Mouse (Mus musculus): ENCODE data around the gene Camta2. TPM values are rescaled to one million over a fixed set of nuclear protein-coding genes. Genes with fewer than 3 reads are reported as not detected.

The Camta2 gene
- polyA plus RNA-seq, 1 experiment: 35.7 TPM

DNA sequence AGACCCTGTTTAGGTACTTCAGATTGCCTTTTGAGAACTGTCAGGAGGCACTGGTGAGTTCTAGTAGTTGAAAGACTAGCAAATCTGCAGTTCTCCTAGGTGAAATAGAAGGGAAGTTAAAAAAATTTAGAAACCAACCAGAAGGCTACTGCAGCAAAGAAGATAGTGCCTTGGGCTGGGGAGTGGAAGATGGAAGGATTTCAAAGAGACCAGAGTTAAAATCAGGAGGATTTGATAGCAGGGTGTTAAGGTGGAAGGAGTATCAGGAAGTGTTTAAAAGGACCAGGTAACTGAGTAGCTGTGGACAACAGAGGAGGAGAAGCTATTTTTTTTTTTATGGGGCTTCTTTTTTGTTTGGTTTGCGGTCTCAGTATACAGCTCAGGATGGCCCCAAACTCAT is 50.1 kb downstream of the Camta2 start:
- TF ChIP-seq CTCF (IDR thresholded peaks at IDR 0.05; ENCODE audit: insufficient read depth, low read length): no peak
- TF ChIP-seq POLR2A (IDR thresholded peaks at IDR 0.05; ENCODE audit: borderline replicate concordance, extremely low read depth, low read depth, low read length): no peak
- WGBS: 95% methylated on average over 1 of the region's 1 CpGs
- DNase-seq: no peak
- Histone ChIP-seq H3K4me1 (ENCODE audit: control insufficient read depth, insufficient read depth, low read length) (no peaks in the 10 kb centered on the region), H3K4me3 (replicated peaks; ENCODE audit: extremely low read depth, low read depth, low read length) (no peak overlapping the region)

DNA sequence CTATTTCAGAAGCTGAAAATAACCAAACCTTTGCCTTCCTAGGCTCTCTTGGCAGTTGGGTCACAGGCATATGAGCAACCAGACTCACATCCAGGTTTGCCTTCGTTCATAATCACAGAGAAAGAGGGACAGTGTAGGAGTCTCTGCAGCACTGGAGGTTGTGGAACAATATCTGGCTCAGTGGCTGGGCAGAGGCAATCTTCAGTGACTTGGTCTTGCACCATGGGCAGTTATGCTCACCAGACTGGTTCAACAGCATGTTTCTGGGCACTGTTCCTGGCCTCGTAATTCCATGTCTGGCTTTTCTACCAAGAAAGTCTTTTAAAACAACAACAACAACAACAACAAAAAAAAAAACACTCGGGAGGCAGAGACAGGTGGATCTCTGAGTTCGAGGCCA is 52.3 kb downstream of the Camta2 start:
- no peaks in the 10 kb centered on the region for H3K4me1 ChIP-seq (ENCODE audit: control insufficient read depth, insufficient read depth, low read length)
- 81% methylated on average over 4 of the region's 4 CpGs for WGBS
- TF ChIP-seq CTCF (IDR thresholded peaks at IDR 0.05; ENCODE audit: insufficient read depth, low read length): no peak
- no peak for TF ChIP-seq POLR2A (IDR thresholded peaks at IDR 0.05; ENCODE audit: borderline replicate concordance, extremely low read depth, low read depth, low read length)
- H3K4me3 ChIP-seq (replicated peaks; ENCODE audit: extremely low read depth, low read depth, low read length): no peak overlapping the region
- DNase-seq: no peak

DNA sequence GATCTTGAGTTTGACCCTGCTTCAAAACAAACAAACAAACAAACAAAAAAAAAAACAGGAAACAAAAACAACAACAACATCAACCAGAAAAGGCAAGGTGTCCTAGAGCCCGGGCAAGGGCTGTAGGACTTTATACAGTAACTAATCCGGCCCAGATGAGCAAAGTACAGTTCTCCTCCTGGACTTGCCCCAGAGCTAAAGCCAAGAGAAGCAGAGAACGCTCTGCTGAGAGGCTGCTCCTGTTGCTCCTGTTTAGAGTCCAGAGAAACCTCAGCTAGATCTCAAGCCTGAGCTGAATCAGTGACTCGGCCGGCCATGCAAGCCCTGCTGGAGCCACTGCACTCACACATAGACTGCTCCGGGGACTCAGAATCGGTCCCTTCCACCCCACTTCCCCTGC is 57.8 kb downstream of the Camta2 start:
- no peak for TF ChIP-seq POLR2A (IDR thresholded peaks at IDR 0.05; ENCODE audit: borderline replicate concordance, extremely low read depth, low read depth, low read length)
- TF ChIP-seq CTCF (IDR thresholded peaks at IDR 0.05; ENCODE audit: insufficient read depth, low read length): no peak
- DNase-seq: no peak
- H3K4me1 ChIP-seq (ENCODE audit: control insufficient read depth, insufficient read depth, low read length): no peaks in the 10 kb centered on the region
- 73% methylated on average over 7 of the region's 7 CpGs for WGBS
- no peak overlapping the region for H3K4me3 ChIP-seq (replicated peaks; ENCODE audit: extremely low read depth, low read depth, low read length)

DNA sequence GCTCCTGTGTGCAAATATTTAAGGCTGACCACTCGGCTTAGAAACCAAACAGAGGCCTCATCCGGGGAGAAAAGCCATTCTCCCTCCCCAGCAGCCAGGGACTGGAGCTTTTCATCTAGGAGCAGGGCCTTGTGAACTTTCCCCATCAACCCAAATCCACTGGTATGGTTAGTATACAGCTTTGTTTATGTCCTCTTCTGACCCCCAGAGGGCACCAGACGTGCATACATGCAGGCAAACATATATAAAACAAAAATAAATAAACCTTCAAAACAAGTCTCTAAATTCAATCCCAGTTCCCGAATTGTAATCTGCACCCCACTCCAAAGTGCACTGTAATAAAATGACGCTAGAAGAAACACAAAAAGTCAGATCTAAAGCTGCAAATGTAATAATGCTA is 58.3 kb downstream of the Camta2 start:
- 0 out of 2 replicates have a peak, but pooled peaks have one; percentile 1 for TF ChIP-seq CTCF (IDR thresholded peaks at IDR 0.05; ENCODE audit: insufficient read depth, low read length)
- TF ChIP-seq POLR2A (IDR thresholded peaks at IDR 0.05; ENCODE audit: borderline replicate concordance, extremely low read depth, low read depth, low read length): no peak
- WGBS: 47% methylated on average over 5 of the region's 5 CpGs
- no peaks in the 10 kb centered on the region for H3K4me1 ChIP-seq (ENCODE audit: control insufficient read depth, insufficient read depth, low read length)
- H3K4me3 ChIP-seq (replicated peaks; ENCODE audit: extremely low read depth, low read depth, low read length): no peak overlapping the region
- no peak for DNase-seq

DNA sequence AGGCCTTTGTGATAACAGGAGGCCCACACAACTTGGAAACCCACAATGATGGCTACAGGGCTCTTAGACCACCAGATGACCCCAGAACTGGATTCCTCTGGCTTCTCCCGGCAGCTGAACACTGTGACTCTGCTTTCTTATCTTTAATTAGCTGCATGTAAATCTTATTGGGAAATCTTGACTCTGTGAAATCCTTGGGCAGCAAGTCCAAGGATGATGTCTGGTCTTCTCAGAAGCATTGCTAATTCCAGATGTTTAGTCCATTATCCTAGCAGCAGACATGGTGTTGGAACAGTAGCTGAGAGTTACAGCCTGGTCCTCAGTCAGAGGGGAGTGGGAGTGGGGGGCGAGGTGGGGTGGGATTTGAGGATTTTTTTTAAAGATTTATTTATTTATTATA is 59.5 kb downstream of the Camta2 start:
- Histone ChIP-seq H3K4me1 (ENCODE audit: control insufficient read depth, insufficient read depth, low read length) (no peaks in the 10 kb centered on the region), H3K4me3 (replicated peaks; ENCODE audit: extremely low read depth, low read depth, low read length) (no peak overlapping the region)
- DNase-seq: no peak
- WGBS: 49% methylated on average over 2 of the region's 2 CpGs
- TF ChIP-seq CTCF (IDR thresholded peaks at IDR 0.05; ENCODE audit: insufficient read depth, low read length): no peak

DNA sequence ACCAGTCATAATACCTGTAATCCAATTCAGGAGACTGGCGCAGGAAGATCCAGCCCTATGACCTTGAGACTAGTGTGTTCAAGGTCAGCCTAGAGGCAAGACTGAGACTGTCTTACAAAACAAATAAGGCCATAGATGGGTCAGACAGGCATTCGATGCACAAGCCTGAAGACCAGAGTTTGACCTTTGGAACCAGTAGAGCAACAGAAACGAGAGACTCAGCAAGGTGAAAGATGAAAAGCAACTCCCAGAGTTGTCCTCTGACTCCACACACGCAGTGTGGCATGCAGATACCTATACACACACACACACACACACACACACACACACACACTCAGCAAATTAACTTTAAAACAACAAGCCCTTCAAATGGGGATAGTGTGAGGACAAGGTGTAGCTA is 61.0 kb downstream of the Camta2 start:
- no peak for DNase-seq
- WGBS: 64% methylated on average over 4 of the region's 4 CpGs
- no peaks in the 10 kb centered on the region for H3K4me1 ChIP-seq (ENCODE audit: control insufficient read depth, insufficient read depth, low read length)
- no peak overlapping the region for H3K4me3 ChIP-seq (replicated peaks; ENCODE audit: extremely low read depth, low read depth, low read length)
- no peak for TF ChIP-seq CTCF (IDR thresholded peaks at IDR 0.05; ENCODE audit: insufficient read depth, low read length)

DNA sequence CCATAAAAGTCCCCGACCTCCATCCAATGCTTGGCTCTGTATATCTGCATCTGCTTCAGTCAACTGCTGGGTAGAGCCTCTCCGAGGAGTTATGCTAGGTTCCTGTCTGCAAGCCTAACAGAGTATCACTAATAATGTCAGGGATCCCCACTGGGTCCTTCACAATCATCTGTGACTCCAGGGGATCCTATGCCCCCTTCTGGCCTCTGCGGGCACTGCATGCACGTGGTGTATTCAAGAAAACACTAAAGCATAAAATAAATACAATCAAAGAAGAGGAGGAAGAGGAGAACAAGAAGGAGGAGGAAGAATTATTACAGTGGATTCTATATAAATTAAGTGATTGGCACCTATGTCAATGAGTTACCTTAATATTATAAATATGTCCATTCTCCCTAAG is 62.4 kb downstream of the Camta2 start:
- WGBS: 35% methylated on average over 4 of the region's 4 CpGs
- H3K4me3 ChIP-seq (replicated peaks; ENCODE audit: extremely low read depth, low read depth, low read length): no peak overlapping the region
- no peak for TF ChIP-seq POLR2A (IDR thresholded peaks at IDR 0.05; ENCODE audit: borderline replicate concordance, extremely low read depth, low read depth, low read length)
- TF ChIP-seq CTCF (IDR thresholded peaks at IDR 0.05; ENCODE audit: insufficient read depth, low read length): peak; percentile 72
- DNase-seq: no peak
- H3K4me1 ChIP-seq (ENCODE audit: control insufficient read depth, insufficient read depth, low read length): no peaks in the 10 kb centered on the region

DNA sequence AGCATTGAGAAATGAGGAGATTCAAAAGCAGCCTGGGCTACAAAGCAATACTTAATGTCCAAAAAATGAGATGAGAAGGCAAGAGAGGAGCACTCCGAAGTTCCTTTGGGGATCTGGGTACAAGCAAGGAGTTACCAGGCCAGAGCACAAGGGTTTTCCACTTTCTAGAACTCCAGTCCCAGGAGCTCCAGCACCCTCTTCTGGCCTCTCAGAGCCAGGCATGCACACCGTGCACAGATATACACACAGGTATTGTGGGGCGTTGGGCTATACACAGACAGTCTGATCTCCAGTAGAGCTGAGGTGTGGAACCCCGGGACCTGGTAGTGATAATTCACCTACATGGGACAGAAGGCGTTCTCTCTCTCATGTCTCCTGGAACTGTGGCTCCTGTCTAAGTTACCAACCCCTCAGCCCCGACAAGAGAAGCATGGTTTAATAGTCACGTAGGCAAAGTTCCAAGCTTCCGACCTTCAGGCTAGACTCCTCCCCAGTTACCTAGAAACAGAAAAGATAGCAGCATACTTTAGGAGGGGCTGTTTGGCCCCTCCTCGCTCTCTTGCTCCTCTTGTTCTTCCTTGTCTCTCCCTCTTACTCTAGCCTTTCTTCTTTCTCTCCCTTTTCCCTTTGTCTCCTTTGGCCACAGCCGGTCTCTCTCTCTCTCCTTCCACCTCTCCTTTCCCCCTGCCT is 64.7 kb downstream of the Camta2 start:
- H3K4me3 ChIP-seq (replicated peaks; ENCODE audit: extremely low read depth, low read depth, low read length): no peak overlapping the region
- TF ChIP-seq POLR2A (IDR thresholded peaks at IDR 0.05; ENCODE audit: borderline replicate concordance, extremely low read depth, low read depth, low read length) (no peak), CTCF (IDR thresholded peaks at IDR 0.05; ENCODE audit: insufficient read depth, low read length) (0 out of 2 replicates have a peak, but pooled peaks have one; percentile 2)
- WGBS: 68% methylated on average over 10 of the region's 10 CpGs

DNA sequence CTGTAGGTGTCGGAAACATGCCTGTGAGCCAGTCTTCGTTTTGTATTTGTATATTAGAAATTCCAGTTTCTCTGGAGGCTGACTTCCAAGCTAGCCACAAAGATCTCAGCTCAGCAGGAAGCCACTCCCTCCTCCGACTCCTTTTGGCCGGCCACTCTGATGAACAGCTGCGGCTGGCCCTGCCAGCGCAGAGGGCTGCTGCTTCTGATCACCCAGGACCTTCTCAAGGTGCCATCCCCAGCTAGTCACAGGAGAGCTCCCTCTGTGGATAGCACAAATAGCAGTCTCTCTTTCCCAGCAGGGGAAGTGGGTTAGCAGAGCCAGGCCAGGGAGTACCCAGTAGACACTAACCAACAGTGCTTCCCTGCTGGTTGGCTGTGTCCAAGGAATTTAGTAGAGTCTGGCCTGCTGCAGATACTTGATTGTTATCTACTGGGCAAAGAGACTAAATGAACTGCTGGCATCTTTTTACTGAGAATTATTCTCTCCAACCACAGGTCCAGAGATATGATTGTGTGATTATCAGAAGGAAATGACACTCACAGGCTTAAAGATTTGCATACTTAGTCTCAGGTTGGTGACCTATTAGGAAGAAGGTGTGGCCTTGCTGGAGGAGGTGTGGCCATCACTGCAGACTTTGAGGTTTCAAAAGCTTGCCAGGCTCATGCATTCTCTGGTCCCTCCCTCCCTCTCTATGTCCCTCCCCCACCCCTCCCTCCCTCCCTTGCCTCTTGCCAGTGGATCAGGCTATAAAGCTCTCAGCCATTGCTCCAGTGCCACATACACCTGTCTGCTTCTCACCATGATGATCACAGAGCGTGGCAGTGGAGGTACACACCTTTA is 65.7 kb downstream of the Camta2 start:
- Histone ChIP-seq H3K4me1 (ENCODE audit: control insufficient read depth, insufficient read depth, low read length) (no peaks in the 10 kb centered on the region), H3K4me3 (replicated peaks; ENCODE audit: extremely low read depth, low read depth, low read length) (no peak overlapping the region)
- TF ChIP-seq POLR2A (IDR thresholded peaks at IDR 0.05; ENCODE audit: borderline replicate concordance, extremely low read depth, low read depth, low read length) (no peak), CTCF (IDR thresholded peaks at IDR 0.05; ENCODE audit: insufficient read depth, low read length) (no peak)
- no peak for DNase-seq
- 29% methylated on average over 7 of the region's 7 CpGs for WGBS

More for the DNA sequence above, 64.7 kb downstream of the Camta2 start:
- H3K4me1 ChIP-seq (ENCODE audit: control insufficient read depth, insufficient read depth, low read length): no peaks in the 10 kb centered on the region
- no peak for DNase-seq

Other genes starting within 250 kb of the Camta2 start
- 21.6 and 26.9 TPM in 2 replicates for gene Med11, start 236.2 kb downstream of the Camta2 start, polyA plus RNA-seq (2012; rRNA removed)
- gene Zmynd15, start 228.7 kb downstream of the Camta2 start, polyA plus RNA-seq (2012; rRNA removed): 8.7 and 12.3 TPM in 2 replicates
- 67.2 and 74.6 TPM in 2 replicates for gene Cxcl16, start 228.1 kb downstream of the Camta2 start, polyA plus RNA-seq (2012; rRNA removed)
- gene Tm4sf5, start 182.9 kb downstream of the Camta2 start, polyA plus RNA-seq (2012; rRNA removed): 0.50 and 1.00 TPM in 2 replicates
- 0.20 and 0.26 TPM in 2 replicates for gene Vmo1, start 173.5 kb downstream of the Camta2 start, polyA plus RNA-seq (2012; rRNA removed)
- 0.12 and 0.34 TPM in 2 replicates for gene Gltpd2, start 168.9 kb downstream of the Camta2 start, polyA plus RNA-seq (2012; rRNA removed)
- gene Psmb6, start 162.7 kb downstream of the Camta2 start, polyA plus RNA-seq (2012; rRNA removed): 202 and 264 TPM in 2 replicates
- gene Gm40193, start 155.2 kb downstream of the Camta2 start, polyA plus RNA-seq (2012; rRNA removed): not detected in 2 replicates
- gene Pld2, start 148.0 kb downstream of the Camta2 start, polyA plus RNA-seq (2012; rRNA removed): 32.4 and 47.2 TPM in 2 replicates
- 119 and 120 TPM in 2 replicates for gene Mink1, start 125.2 kb downstream of the Camta2 start, polyA plus RNA-seq (2012; rRNA removed)
- gene 4930544D05Rik, start 72.3 kb downstream of the Camta2 start, polyA plus RNA-seq (2012; rRNA removed): 0.16 TPM in 1 of 2 replicates, not detected in the other
- 0.41 and 0.91 TPM in 2 replicates for gene Chrne, start 68.9 kb downstream of the Camta2 start, polyA plus RNA-seq (2012; rRNA removed)
- gene Gp1ba, start 49.0 kb downstream of the Camta2 start, polyA plus RNA-seq (2012; rRNA removed): 0.70 and 1.7 TPM in 2 replicates
- gene Rnf167, start 40.9 kb downstream of the Camta2 start, polyA plus RNA-seq (2012; rRNA removed): 116 and 146 TPM in 2 replicates
- 83.6 and 113 TPM in 2 replicates for gene Slc25a11, start 40.6 kb downstream of the Camta2 start, polyA plus RNA-seq (2012; rRNA removed)
- 933 and 1,129 TPM in 2 replicates for gene Pfn1, start 33.5 kb downstream of the Camta2 start, polyA plus RNA-seq (2012; rRNA removed)
- 19.6 and 97.3 TPM in 2 replicates for gene Eno3, start 30.9 kb downstream of the Camta2 start, polyA plus RNA-seq (2012; rRNA removed)
- 24.7 and 39.0 TPM in 2 replicates for gene Spag7, start 18.7 kb downstream of the Camta2 start, polyA plus RNA-seq (2012; rRNA removed)
- 1.6 and 2.0 TPM in 2 replicates for gene Inca1, start 12.1 kb upstream of the Camta2 start, polyA plus RNA-seq (2012; rRNA removed)
- gene Kif1c, start 12.4 kb upstream of the Camta2 start, polyA plus RNA-seq (2012; rRNA removed): 78.2 and 103 TPM in 2 replicates
- 1.4 and 2.3 TPM in 2 replicates for gene Zfp3, start 76.1 kb upstream of the Camta2 start, polyA plus RNA-seq (2012; rRNA removed)
- gene Scimp, start 124.5 kb upstream of the Camta2 start, polyA plus RNA-seq (2012; rRNA removed): 2.6 and 3.5 TPM in 2 replicates
- 3.4 TPM in 2 replicates for gene Rabep1, start 156.7 kb upstream of the Camta2 start, polyA plus RNA-seq (2012; rRNA removed)

Measured in lung, adult 2 months (tissue).